Mouse (Mus musculus) kidney, postnatal 36 days (tissue): ENCODE measurements around the gene Ly6g6e.
"Not testable (repeated sequence)": the region's sequence is repeated elsewhere in the genome, so short reads cannot be mapped to it uniquely, and the experiment has no call there.

Experiments used
- DNase-seq, 2 experiments: peaks; one replicate each; pipeline ENCODE4 v3.0.0; 2021 to 2022; ENCODE audit warnings: mixed read lengths in 2 of 2

Gene Ly6g6e

DNA sequence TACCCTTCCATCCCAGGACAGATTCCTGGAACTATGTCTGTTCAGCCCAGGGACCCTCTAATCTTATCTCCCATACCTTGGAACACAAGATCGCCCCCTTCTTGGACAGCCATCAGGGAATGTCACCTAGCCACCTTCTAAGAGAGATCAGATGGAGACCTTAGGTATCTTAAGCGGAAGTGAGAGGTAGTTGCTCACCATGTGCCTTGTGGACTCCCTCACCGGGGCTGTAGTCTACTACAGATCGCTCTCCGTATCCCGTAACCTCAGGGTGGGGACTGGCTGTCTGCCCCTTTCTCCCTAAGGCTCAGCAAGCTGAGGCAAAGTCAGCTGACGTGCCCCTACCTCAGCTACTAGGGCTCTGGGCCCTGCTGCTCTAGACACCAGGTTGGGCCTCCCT lies 27.4 kb downstream of the Ly6g6e start:
- no peak for DNase-seq

DNA sequence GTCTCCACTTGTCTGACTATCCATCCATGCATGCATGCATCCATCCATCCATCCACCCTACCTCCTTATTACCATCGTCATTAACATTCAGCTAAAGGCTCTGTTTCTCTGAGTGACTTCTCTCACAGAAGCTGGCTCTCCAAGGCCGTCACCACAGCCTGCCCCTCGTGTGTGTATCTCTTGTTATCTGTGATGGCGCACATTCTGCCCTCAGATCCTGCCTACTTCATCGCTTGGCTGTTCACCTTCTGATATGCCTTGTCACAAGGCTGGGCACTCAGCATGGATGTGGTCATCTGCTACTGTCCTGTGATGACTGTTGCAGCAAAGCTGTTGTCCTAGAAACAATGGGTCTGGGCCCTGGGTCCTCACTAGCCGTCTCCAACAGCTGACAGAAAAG lies 28.1 kb downstream of the Ly6g6e start:
- DNase-seq, result no peak

DNA sequence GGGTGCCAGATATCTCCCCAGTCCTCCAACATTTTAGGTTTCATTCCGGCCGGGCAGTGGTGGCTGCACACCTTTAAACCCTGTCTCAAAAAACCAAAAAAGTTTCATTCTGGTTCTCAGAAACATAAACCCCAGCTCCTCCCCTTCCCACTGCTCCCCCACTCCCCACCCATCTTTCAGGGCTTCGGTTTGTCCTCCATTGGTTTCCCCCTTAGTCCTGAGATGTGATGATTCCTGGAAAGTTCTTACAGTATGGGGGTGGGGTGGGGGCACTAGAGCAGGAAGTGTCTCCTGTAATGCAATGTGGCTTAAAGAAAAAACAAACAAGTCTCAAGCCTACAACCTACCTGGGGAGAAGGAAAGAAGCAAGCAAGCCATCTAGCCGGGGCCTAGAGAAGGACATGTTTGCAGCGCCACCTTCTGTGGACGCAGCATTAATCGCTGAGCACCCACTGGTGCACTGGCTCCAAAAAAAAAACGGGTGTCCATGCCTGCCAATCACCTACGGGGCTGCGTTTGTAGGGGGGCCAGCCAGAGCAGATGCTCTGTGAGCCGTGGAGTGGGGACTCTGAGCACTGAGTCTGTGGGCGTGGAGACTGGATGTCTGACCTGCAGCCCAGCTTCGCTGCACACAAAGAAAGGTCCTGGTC lies 29.2 kb downstream of the Ly6g6e start:
- peak; percentile 55 to 76 for DNase-seq

DNA sequence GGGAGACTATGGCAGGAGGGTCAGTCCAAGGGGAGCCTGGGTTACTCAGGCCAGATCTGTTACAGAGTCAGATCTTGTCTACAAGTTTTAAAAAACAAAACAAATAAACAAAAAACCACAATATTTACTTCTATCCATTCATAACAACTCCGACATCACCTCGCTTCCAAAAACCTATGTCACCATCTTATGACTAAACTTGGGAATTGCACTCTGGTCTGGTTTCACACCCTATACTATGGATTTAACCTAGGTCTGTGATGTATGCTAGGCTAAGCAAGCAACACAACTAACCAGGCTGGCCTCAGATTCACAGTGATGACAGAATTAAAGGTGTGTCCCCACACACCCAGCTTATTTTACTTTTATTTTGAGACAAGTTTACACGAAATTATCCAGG lies 29.8 kb downstream of the Ly6g6e start:
- DNase-seq, result no peak

DNA sequence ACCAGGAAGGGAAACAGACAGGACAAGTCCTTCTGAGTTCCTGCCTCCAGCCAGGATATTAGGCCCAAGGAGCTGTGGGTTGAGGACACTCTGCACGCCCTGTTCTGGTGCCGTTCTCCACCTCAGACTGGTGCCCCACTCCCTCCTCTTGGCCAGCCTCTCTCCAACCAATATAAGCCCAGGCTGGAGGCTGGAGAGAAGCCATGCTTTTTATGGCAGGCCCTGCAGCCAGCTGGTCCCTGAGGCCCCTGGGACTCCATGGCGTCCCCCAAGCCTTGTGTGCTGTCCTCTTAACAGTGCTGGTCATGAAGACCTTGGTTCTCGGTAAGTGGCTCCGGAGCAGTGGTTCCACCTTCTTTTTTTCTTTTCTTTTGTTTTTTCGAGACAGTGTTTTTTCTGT lies 31.4 kb downstream of the Ly6g6e start, which contains the start of gene Ly6g5c:
TSS of gene Ly6g5c (plus strand) at position 183 of the 400 bp plus-strand sequence.
- DNase-seq, result no peak

DNA sequence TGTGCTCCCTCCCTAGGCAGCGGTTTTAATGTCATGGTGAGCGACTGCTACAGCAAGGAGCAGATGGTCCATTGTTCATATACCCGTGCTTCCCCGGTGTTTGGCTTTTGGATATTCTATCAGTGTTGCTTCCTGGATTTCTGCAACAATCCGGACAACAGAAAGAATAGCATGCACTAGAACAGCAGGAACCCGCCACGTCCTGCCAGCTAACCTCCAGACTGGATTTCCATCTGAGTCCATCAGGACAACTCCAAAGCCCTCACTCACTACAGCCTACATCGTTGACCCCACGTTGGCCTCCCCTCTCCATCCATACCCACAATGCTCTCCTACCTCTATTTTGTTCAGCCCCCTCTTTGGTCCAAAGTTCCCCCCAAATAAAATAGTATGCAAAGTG lies 35.1 kb downstream of the Ly6g6e start:
- no peak for DNase-seq

DNA sequence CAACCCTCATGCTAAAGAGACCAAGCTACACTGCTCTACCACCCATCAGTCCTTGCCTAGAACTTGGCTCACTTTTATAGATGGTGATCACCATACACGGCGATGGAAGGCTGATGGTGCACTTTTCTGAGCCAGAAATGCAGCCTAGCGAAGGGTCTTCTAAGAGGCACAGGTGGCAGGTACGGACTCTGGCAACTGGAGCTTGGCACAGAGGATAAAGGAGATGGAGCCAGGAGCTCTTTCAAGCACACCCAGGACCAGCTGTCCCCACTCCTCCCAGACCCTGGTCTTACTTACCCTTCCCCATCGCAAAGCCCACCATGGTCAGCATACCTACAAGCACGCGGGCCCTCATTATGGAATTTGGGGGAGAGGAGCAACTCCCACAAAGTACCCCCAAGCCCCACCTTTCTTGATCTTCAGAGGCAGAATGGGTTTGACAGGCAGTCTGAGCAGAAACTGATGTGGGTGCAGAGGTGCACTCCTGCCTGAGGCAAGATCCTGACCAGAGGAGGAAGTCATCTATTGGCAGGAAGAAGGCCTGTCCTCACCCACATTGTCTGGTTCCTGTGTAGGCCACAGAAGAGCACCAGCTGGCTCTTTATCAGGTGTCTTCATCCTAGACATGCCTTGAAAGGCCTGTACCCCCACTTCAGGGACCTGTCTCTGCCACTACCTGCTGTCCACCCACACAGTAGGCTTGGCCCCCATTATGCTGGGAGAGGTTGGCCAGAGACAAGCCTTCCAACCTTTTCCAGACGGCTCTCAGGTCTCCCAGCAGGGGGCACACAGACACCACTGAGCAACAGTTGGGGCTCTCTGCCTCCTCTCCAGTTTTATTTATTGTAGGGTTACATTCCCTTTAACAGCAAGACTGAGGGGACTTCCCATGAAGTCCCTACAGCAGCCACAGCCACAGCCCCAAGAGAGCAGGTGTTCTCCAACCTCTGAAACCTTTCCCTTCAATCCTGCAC lies 38.6 kb downstream of the Ly6g6e start, which contains the start of gene Ly6g5b:
TSS of gene Ly6g5b (minus strand) at position 383 of the 974 bp plus-strand sequence.
- DNase-seq, result peak in 1 of 2 experiments; percentile 70

DNA sequence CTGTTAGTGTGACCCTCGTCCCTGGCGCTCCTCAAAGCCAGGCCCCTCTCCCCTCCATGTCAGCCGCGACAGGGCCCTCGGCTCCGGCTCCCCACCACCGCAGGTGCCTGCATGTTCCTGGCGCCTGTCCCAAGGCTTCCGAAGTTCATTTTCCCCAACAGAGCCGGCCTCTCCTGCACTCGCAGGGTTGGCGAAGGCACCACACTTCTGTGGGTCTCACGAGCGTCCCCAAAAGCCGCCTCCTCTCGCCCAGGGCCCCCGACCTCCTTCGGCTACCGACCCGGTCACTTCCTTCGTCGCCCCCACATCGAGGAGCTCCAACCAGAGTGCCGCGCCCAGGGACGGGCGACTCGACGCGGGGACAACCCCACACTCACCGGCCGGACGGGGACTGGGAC lies 44.0 kb downstream of the Ly6g6e start:
- peak; percentile 44 to 78 for DNase-seq

DNA sequence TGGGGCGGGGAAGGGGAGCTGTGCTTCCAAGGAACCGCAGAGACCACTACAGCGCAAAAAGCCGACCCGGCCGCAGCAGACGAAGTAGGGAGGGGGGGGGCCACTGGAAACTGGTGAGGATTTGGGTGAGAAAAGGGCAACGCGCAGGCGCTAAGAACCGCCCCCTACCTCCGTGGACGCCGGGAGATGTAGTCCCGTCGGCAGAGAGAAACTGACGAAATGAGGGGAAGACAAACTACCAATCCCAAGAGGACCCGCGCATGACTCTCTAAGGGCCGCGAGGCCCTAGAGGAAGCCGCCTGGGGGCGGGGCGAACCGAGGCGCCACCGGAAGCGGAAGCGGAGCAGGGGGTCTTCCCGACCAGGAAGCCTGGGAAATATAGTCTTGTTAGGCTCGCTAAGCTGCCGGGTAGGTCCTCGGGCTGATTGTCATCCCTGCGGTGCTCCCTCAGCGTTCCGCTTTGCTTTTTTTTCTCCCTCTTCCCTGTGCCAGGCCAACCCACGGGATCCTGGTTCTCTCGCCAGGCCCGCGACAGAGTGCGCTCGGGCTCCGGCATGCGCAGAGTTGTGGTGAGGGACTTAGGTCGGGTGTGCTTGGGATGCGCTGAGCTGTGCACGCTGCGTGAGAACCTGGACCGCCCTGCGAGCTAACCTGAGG lies 44.6 kb downstream of the Ly6g6e start, which contains the start of gene Gpank1:
TSS of gene Gpank1 (plus strand) at position 313 of the 657 bp plus-strand sequence.
- DNase-seq, result peak; percentile 98 to 99

DNA sequence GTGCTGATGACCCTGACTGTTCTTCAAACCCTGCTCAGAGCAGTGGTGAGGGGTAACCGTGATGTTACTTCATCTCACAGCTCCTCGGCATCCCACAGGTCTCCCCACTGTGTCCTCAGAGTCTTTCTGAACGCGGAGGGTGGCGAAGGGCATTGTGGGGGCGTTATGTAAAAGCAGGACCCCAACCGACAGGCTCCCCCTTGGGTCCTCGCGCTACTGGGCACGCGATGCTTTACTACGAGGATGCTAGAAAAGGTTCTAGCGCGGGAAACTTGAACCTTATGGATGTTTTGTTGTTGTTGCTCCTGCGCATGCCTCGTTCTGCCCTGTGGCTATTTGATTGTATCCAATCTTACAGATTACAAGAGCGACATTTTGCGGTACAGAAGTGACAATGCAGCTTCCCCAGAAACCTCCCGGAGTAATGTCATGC lies 45.2 kb downstream of the Ly6g6e start, which contains the start of gene Csnk2b:
TSS of gene Csnk2b (minus strand) at position 183 of the 433 bp plus-strand sequence.
- peak; percentile 66 for DNase-seq

DNA sequence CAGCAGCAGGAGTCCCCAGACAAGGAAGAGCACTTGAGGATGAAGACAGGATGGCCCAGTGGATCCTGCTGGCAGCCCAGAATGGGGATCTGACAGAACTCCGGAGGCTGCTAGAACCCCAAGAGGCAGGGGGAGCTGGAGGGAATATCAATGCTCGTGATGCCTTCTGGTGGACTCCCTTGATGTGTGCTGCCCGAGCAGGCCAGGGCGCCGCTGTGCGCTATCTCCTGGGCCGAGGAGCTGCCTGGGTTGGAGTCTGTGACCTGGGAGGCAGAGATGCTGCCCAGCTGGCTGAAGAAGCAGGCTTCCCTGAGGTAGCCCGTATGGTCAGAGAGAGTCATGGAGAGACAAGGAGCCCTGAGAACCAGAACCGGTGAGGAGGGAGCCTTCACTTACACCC lies 46.6 kb downstream of the Ly6g6e start:
- DNase-seq, result not testable (repeated sequence)

DNA sequence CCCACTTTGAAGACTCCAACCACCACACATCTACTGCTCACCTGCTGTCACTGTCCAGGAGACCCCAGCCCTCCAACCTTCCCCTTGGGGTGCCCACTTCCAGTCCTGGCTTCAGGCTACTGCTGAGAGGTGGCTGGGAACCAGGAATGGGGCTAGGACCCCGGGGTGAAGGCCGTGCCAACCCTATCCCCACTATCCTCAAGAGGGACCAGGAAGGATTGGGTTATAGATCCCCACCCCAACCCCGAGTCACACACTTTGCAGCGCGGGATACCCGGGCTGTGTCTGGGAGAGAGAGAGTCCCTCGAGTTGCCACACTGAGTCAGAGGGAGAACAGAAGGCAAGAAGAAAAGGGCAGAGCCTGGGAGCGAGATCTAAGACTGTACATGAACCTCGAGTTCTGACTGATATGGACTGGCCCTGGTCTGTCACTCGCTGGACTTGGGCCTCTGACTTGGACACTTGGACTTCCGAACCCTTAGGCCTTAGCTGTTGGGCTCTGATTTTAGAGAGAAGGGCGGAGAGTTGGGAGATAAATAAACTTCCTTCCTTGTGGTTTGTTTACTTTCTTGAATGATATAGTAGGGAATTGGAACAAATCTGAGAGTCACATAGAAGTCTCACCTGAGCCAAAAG lies 47.7 kb downstream of the Ly6g6e start:
- peak; percentile 48 to 56 for DNase-seq

DNA sequence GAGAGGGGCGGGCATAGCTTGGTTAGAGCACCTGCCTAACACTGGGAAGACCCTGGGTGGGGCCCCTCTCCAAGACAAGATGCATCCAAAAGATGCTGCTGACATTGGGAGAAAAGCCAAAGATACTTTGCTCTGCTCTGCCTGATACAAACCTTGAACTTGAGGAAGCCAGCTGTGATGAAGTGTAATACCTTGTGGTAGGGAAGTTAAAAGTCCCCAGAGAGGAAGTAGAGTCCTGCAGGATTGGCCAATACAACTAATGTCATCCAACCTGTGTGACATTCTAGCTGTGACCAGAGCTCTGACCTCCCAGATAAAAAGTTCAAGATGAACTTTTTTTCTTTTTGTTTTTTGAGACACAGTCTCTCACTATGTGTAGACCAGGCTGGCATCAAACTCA lies 48.4 kb downstream of the Ly6g6e start:
- DNase-seq, result no peak

DNA sequence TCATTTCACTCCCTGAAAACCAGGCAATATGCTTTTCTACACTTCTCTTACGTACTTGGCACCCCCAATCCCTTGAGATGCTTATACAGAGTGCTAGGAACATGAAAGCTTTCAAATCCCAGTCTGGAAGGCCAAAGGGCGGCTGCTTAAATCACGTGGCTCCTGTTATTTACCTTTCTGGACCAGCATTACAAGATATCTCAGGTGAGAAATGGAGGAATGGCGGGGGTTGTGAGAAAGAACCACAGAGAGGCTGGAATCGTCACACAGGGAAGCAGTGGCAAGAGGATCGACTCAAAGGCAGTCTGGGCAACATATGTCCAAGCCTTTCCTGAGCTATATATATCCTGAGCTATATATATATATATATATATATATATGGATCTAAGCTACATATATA lies 48.9 kb downstream of the Ly6g6e start:
- peak in 1 of 2 experiments; percentile 17 for DNase-seq

DNA sequence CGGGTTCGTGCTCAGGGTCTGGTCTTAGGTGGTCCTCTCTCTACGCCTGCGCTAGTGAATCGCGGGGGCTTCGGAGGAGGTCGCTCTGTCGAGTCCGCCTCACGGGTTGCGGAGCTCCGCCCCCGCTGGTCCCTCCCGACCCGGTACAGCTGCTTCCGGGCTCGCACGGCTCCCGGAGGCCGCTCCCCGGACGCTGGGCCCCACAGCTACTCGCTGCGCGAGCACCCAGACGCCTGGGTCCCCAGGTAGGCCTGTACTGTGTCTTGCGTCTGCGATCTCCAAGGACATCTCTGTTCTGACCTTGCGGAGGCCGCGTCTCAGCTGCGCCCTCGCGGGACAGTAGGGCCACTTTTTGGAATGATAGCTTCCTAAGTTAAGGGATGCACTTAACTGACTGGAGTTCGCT lies 49.5 kb downstream of the Ly6g6e start, which contains the start of gene D17H6S53E:
TSS of gene D17H6S53E (plus strand) at position 168 of the 406 bp plus-strand sequence.
- DNase-seq, result peak; percentile 74 to 88

DNA sequence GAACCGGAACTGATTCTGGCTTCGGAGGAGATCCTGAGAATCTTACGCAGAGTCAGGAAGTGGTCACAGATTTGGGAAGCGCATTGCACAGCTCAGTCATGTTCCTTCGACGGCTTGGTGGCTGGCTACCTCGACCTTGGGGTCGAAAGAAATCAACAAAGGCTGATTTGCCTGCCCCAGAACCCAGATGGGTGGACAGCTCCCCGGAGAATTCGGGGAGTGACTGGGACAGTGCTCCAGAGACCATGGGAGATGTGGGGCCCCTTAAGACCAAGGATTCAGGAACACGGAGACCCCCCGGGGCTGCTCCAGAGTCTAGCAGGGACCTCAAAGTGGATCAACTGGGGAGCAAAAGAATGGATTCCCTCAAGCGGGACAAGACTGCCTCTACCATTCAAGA lies 50.3 kb downstream of the Ly6g6e start:
- DNase-seq, result no peak
